Mouse (Mus musculus) MEL (cell line): ENCODE data around the gene Tox2.

Source experiments
- BHLHE40 ChIP-seq: IDR thresholded peaks from 2 replicates; pipeline ENCODE4 v1.6.1; 2012; ENCODE audit warnings: low read depth, mild to moderate bottlenecking, inconsistent platforms, low read length, improper control_type of control experiment, borderline replicate concordance
- CTCF ChIP-seq, 3 experiments: IDR thresholded peaks in 2 of 3; conservative IDR thresholded peaks in 1 of 3; 2 replicates each; pipeline ENCODE4 v1.5.1; 2011 to 2012; ENCODE audit warnings: low read length in 3 of 3, low read depth in 2 of 3, mild to moderate bottlenecking in 2 of 3, improper control_type of control experiment in 1 of 3, inconsistent platforms in 1 of 3, mixed read lengths in 1 of 3, moderate library complexity in 1 of 3; ENCODE audit not compliant: control insufficient read depth in 1 of 3, insufficient read depth in 1 of 3, poor library complexity in 1 of 3, severe bottlenecking in 1 of 3
- MYC ChIP-seq: IDR thresholded peaks from 2 replicates; pipeline ENCODE4 v1.6.1; 2011; ENCODE audit warnings: low read depth, mild to moderate bottlenecking, low read length, improper control_type of control experiment, moderate library complexity
- NELFE ChIP-seq: IDR thresholded peaks from 2 replicates; pipeline ENCODE4 v1.6.1; 2011; ENCODE audit warnings: low read depth, low read length, improper control_type of control experiment
- POLR2A ChIP-seq, 2 experiments: IDR thresholded peaks; 2 replicates each; pipeline ENCODE4 v1.6.1; 2011 to 2012; ENCODE audit warnings: low read length in 2 of 2, mild to moderate bottlenecking in 2 of 2, control low read depth in 1 of 2, improper control_type of control experiment in 1 of 2, low read depth in 1 of 2, moderate library complexity in 1 of 2; ENCODE audit not compliant: control insufficient read depth in 1 of 2, insufficient read depth in 1 of 2, poor library complexity in 1 of 2
- POLR2AphosphoS2 ChIP-seq: IDR thresholded peaks from 2 replicates; pipeline ENCODE4 v1.6.1; 2011; ENCODE audit warnings: low read length, improper control_type of control experiment
- RAD21 ChIP-seq: IDR thresholded peaks from 2 replicates; pipeline ENCODE4 v1.6.1; 2011; ENCODE audit warnings: mild to moderate bottlenecking, low read depth, low read length, improper control_type of control experiment

GRCm38 (mm10) chr2:163254228-163254627 is 51.3 kb downstream of the Tox2 start:
- TF ChIP-seq BHLHE40 (no peak), CTCF (IDR thresholded peaks at IDR 0.05 in 2 of 3, conservative IDR thresholded peaks at IDR 0.05 in 1 of 3; ENCODE audit: control insufficient read depth in 1 of 3, insufficient read depth in 1 of 3, low read depth in 2 of 3, low read length in 3 of 3, poor library complexity in 1 of 3, severe bottlenecking in 1 of 3) (no peak), RAD21 (no peak), MYC (no peak), NELFE (no peak), POLR2AphosphoS2 (no peak), POLR2A (IDR thresholded peaks at IDR 0.05; ENCODE audit: control insufficient read depth in 1 of 2, insufficient read depth in 1 of 2, low read depth in 1 of 2, low read length in 2 of 2, poor library complexity in 1 of 2) (no peak)
